Mouse (Mus musculus) midbrain, embryonic 14.5 days (tissue): ENCODE data around the gene Apbb2. TPM values are rescaled to one million over a fixed set of nuclear protein-coding genes. Genes with fewer than 3 reads are reported as not detected.

Experiments used
- ATAC-seq: fragments of 200-750 bp; cut with Nextera tagmentation; 2 replicates; pipeline ENCODE4 v1.8.0; 2017; ENCODE audit warnings: moderate number of reproducible peaks, moderate library complexity; ENCODE audit not compliant: low FRiP score, low TSS enrichment
- DNase-seq: peaks from one replicate; pipeline ENCODE4 v3.0.0-alpha.2; 2015
- H3K27ac ChIP-seq: fragments of 300-500 bp; sonication (generic); replicated peaks from 2 replicates; pipeline ENCODE4 v1.5.1; 2014; ENCODE audit warnings: mild to moderate bottlenecking, low read depth, low read length, moderate library complexity
- H3K27me3 ChIP-seq: fragments of 300-500 bp; sonication (generic); 2 replicates; pipeline ENCODE4 v1.6.1; 2014; ENCODE audit warnings: low read length, control low read depth, mixed read lengths; ENCODE audit not compliant: control insufficient read depth, insufficient read depth
- H3K36me3 ChIP-seq: fragments of 300-500 bp; sonication (generic); 2 replicates; pipeline ENCODE4 v1.6.1; 2014; ENCODE audit warnings: low read length, control low read depth; ENCODE audit not compliant: control insufficient read depth, insufficient read depth
- H3K4me1 ChIP-seq: fragments of 300-500 bp; sonication (generic); 2 replicates; pipeline ENCODE4 v1.6.1; 2014; ENCODE audit warnings: mild to moderate bottlenecking, antibody characterized with exemption, low read length, control low read depth; ENCODE audit not compliant: control insufficient read depth, insufficient read depth
- H3K4me2 ChIP-seq: fragments of 300-500 bp; sonication (generic); 2 replicates; pipeline ENCODE4 v1.6.1; 2014; ENCODE audit warnings: mild to moderate bottlenecking, low read length, moderate library complexity
- H3K4me3 ChIP-seq: fragments of 300-500 bp; sonication (generic); replicated peaks from 2 replicates; pipeline ENCODE4 v1.5.1; 2014; ENCODE audit warnings: low read depth, low read length
- H3K9ac ChIP-seq: fragments of 300-500 bp; sonication (generic); replicated peaks from 2 replicates; pipeline ENCODE4 v1.6.1; 2014; ENCODE audit warnings: mild to moderate bottlenecking, low read length, moderate library complexity
- H3K9me3 ChIP-seq: fragments of 300-500 bp; sonication (generic); 2 replicates; pipeline ENCODE4 v1.6.1; 2016; ENCODE audit warnings: low read length, control low read depth, mixed read lengths; ENCODE audit not compliant: control insufficient read depth
- WGBS: fragments of 180-500 bp; shearing (Covaris S2); extraction: QIAGEN DNeasy Blood & Tissue Kit; methylation state at CpG from one replicate; pipeline ENCODE4 v1.1.7; 2014; 5-methylcytosine and 5-hydroxymethylcytosine counted together
- polyA plus RNA-seq: library from polyadenylated mRNA; unstranded; fragments of >200 nt; fragmentation: Nextera tagmentation; extraction: Ambion mirVana; gene quantifications from 2 replicates; pipeline ENCODE4 v1.2.1, GENCODE M21; 2014

Apbb2 gene
- polyA plus RNA-seq, 1 experiment from 2014 or later = 116 TPM

GRCm38 (mm10) chr5:66294106-66294625 lies 324.4 kb downstream of the Apbb2 start:
- H3K9ac ChIP-seq = no peak overlapping the region
- no peak overlapping the region for H3K4me3 ChIP-seq
- no peaks in the 10 kb centered on the region for H3K9me3 ChIP-seq
- no peak overlapping the region for H3K4me2 ChIP-seq
- H3K36me3 ChIP-seq = 0 out of 2 replicates have a peak, but pooled peaks cover 9% of the 10 kb centered on the region
- no peaks in the 10 kb centered on the region for H3K4me1 ChIP-seq
- no peak for ATAC-seq
- no peaks in the 10 kb centered on the region for H3K27me3 ChIP-seq
- DNase-seq = no peak
- H3K27ac ChIP-seq = no peak overlapping the region
- 93% methylated on average over 11 of the region's 11 CpGs for WGBS

- Histone ChIP-seq H3K4me2 (no peak overlapping the region), H3K27ac (no peak overlapping the region), H3K9me3 (no peaks in the 10 kb centered on the region), H3K9ac (no peak overlapping the region), H3K27me3 (no peaks in the 10 kb centered on the region), H3K4me3 (no peak overlapping the region), H3K36me3 (no peaks in the 10 kb centered on the region), H3K4me1 (no peaks in the 10 kb centered on the region)
- ATAC-seq (no peak), DNase-seq (peak; percentile 28)
- WGBS = 80% methylated on average over 6 of the region's 6 CpGs
Observed at GRCm38 (mm10) chr5:66280742-66281141, 337.8 kb downstream of the Apbb2 start.

DNA sequence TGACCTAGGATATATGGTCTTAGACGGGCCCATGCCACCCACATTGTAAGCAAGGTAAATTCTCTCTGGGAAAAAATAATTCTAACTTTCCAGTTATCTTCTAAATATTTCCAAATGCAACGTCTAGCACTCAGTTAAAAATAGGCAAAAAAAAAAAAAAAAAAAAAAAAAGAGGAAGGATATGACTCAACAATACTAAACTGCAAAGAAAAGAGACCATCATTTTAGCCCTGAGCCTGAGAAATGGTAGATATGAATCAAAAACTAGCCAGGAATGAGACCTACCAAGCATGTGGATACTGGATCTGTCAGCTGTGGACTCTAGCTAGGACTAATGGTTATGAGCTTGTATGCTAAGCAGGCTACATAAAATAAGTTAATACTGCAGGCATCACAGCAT lies 338.9 kb downstream of the Apbb2 start:
- H3K36me3 ChIP-seq = no peaks in the 10 kb centered on the region
- no peak overlapping the region for H3K27ac ChIP-seq
- ATAC-seq (no peak), DNase-seq (no peak)
- no peaks in the 10 kb centered on the region for H3K9me3 ChIP-seq
- no peaks in the 10 kb centered on the region for H3K27me3 ChIP-seq
- H3K4me1 ChIP-seq = no peaks in the 10 kb centered on the region
- H3K4me2 ChIP-seq = no peak overlapping the region
- no peak overlapping the region for H3K9ac ChIP-seq
- H3K4me3 ChIP-seq = no peak overlapping the region
- 79% methylated on average over 2 of the region's 2 CpGs for WGBS

GRCm38 (mm10) chr5:66274417-66274816 lies 344.2 kb downstream of the Apbb2 start:
- Histone ChIP-seq H3K4me3 (no peak overlapping the region), H3K27ac (no peak overlapping the region)
- DNase-seq = peak; percentile 35

GRCm38 (mm10) chr5:66271141-66271540 lies 347.4 kb downstream of the Apbb2 start:
- H3K9ac ChIP-seq = no peak overlapping the region
- WGBS = 60% methylated on average over 2 of the region's 2 CpGs
- H3K4me2 ChIP-seq = no peak overlapping the region
- ATAC-seq (no peak), DNase-seq (no peak)
- H3K36me3 ChIP-seq = no peaks in the 10 kb centered on the region
- no peak overlapping the region for H3K27ac ChIP-seq
- H3K27me3 ChIP-seq = no peaks in the 10 kb centered on the region
- H3K4me3 ChIP-seq = no peak overlapping the region
- H3K4me1 ChIP-seq = no peaks in the 10 kb centered on the region
- H3K9me3 ChIP-seq = no peaks in the 10 kb centered on the region

More at GRCm38 (mm10) chr5:66274417-66274816, 344.2 kb downstream of the Apbb2 start:
- Histone ChIP-seq H3K9ac (no peak overlapping the region), H3K36me3 (no peaks in the 10 kb centered on the region), H3K4me1 (no peaks in the 10 kb centered on the region), H3K27me3 (no peaks in the 10 kb centered on the region), H3K9me3 (no peaks in the 10 kb centered on the region), H3K4me2 (no peak overlapping the region)
- WGBS = 56% methylated on average over 3 of the region's 3 CpGs
- no peak for ATAC-seq

GRCm38 (mm10) chr5:66269616-66270015 lies 349.0 kb downstream of the Apbb2 start:
- no peak overlapping the region for H3K4me2 ChIP-seq
- H3K27me3 ChIP-seq = no peaks in the 10 kb centered on the region
- H3K4me3 ChIP-seq = no peak overlapping the region
- H3K27ac ChIP-seq = no peak overlapping the region
- no peak for DNase-seq
- H3K9me3 ChIP-seq = no peaks in the 10 kb centered on the region
- H3K9ac ChIP-seq = no peak overlapping the region
- no peaks in the 10 kb centered on the region for H3K4me1 ChIP-seq
- WGBS = 91% methylated on average over 7 of the region's 7 CpGs
- no peaks in the 10 kb centered on the region for H3K36me3 ChIP-seq
- ATAC-seq = no peak

DNA sequence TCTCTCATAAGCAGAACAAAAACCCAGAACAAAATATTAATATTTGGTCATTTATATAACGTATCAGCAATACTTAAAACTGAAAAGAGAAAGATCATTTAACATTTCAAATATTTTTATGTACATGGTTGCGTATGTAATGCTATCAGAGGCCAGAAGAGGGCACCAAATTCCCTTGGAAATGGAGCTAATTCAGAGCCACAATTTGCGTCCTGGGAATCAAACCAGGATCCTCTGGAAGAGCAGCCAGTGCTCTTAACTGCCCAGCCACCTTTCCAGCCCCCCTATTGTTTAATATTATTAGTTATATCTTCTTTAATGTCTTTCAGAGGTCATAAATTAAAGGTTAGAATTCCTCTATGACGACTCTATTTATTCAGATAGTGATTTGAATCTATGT lies 355.2 kb downstream of the Apbb2 start:
- no peaks in the 10 kb centered on the region for H3K36me3 ChIP-seq
- H3K27me3 ChIP-seq = no peaks in the 10 kb centered on the region; the same call in 1 of the 2 replicates
- H3K4me2 ChIP-seq = no peak overlapping the region
- peak; percentile 77 for DNase-seq
- H3K4me1 ChIP-seq = peaks cover 4% of the 10 kb centered on the region; the same call in 1 of the 2 replicates
- no peak for ATAC-seq
- WGBS = 29% methylated on average over 4 of the region's 4 CpGs
- H3K27ac ChIP-seq = no peak overlapping the region
- no peaks in the 10 kb centered on the region for H3K9me3 ChIP-seq
- no peak overlapping the region for H3K4me3 ChIP-seq
- H3K9ac ChIP-seq = no peak overlapping the region

- H3K27me3 ChIP-seq = no peaks in the 10 kb centered on the region; the same call in 1 of the 2 replicates
- H3K4me3 ChIP-seq = no peak overlapping the region
- peaks cover 4% of the 10 kb centered on the region; the same call in 1 of the 2 replicates for H3K4me1 ChIP-seq
- H3K36me3 ChIP-seq = no peaks in the 10 kb centered on the region
- no peak overlapping the region for H3K4me2 ChIP-seq
- ATAC-seq = no peak
- H3K9me3 ChIP-seq = no peaks in the 10 kb centered on the region
- no peak for DNase-seq
- no peak overlapping the region for H3K27ac ChIP-seq
- WGBS = 97% methylated on average over 2 of the region's 2 CpGs
- no peak overlapping the region for H3K9ac ChIP-seq
Observed at GRCm38 (mm10) chr5:66262475-66262874, 356.1 kb downstream of the Apbb2 start.

GRCm38 (mm10) chr5:66259756-66260448 lies 358.7 kb downstream of the Apbb2 start, which contains the start of gene Nsun7:
Gene Nsun7, plus strand, starts transcription at chr5:66259897.
- peak within 1 kb of the TSS; percentile 61; the same call in 1 of the 2 replicates for H3K27ac ChIP-seq
- H3K4me1 ChIP-seq = peaks cover 4% of the 10 kb centered on the region; the same call in 1 of the 2 replicates
- WGBS = under 1% methylated on average over 44 of the region's 44 CpGs
- no peaks in the 10 kb centered on the region; the same call in 1 of the 2 replicates for H3K27me3 ChIP-seq
- no peaks in the 10 kb centered on the region for H3K9me3 ChIP-seq
- H3K4me3 ChIP-seq = peak within 1 kb of the TSS; percentile 57
- H3K36me3 ChIP-seq = no peaks in the 10 kb centered on the region
- ATAC-seq (peak; percentile 84), DNase-seq (peak; percentile 86)
- H3K4me2 ChIP-seq = peak within 1 kb of the TSS; percentile 90
- H3K9ac ChIP-seq = peak within 1 kb of the TSS; percentile 80
